Comparison of ENCODE assay signal across 1 mouse cellular context in the genomic region with DNA sequence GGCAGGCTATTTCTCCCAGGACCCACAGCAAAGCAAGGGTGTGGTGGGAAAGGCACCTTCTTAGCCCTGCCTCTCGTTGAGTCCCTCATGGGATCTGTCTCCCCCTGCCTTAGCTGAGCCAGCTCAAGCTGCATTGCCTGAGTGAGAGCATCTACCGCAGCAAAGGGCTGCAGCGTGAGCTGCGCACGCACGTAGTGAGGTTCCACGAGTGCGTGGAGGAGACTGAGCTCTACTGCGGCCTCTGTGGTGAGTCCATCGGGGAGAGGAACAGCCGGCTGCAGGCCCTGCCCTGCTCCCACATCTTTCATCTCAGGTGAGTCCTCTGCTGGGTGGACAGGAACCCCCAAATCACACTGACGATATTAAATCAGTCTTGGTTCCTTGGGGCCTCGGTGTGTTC.
TF ChIP-seq lines count a peak whose summit lies in the region.

No protein-coding gene starts in this region.

TF ChIP-seq in ES-E14, 5 proteins besides CTCF, POLR2A, EP300 and RAD21:
- TF ChIP-seq HCFC1 (IDR thresholded peaks at IDR 0.05; ENCODE audit: borderline replicate concordance, insufficient read depth, low read length) (no peak), CHD2 (IDR thresholded peaks at IDR 0.05; ENCODE audit: low read depth, low read length) (no peak), ZC3H11A (IDR thresholded peaks at IDR 0.05; ENCODE audit: borderline replicate concordance, low read depth, low read length) (no peak), ZNF384 (IDR thresholded peaks at IDR 0.05; ENCODE audit: low read depth, low read length) (no peak), MAFK (IDR thresholded peaks at IDR 0.05; ENCODE audit: insufficient read depth, low read depth, low read length) (no peak)
